Mouse (Mus musculus): Measurements from ENCODE around the gene Txndc2. TPM values are rescaled to one million over a fixed set of nuclear protein-coding genes. Genes with fewer than 3 reads are reported as not detected.

Gene Txndc2
- polyA plus RNA-seq, 1 experiment from 2014 or later: 0.09 TPM

DNA sequence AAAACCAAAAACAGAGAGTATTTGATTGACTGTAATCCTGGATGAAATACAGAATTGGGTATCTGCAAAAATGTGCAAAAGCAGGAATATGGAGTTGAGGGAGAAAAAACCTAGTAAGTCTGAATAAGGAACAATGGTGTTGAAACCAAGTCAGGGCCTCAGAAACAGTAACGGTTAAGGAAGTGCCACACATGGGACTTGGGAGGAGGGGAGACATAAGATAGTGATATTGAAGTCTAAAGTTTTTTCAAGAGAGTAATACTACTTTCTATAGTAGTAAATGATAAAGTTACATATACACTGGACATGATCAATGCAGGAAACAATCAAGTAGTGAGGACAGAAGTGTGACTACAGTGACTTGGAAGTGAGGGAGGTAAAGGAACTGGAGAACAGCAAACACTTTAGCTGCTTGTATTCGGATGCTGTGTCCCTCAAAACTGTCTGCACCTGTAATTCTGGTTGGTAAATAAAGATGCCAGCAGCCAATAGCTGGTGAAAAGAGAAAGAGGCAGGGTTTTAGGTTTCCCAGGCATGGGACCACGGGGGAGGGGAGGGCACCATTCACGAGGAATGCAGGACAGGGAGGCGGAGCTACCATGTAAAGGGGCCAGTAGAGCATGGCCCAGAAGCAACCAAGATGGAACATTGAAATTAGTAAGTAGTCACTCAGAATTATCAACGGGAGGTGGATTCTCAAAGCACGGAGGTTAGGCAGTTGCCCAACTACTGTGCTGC is 34.2 kb downstream of the Txndc2 start:
- H3K4me1 ChIP-seq: peaks cover 38% of the 10 kb centered on the region
- H3K4me2 ChIP-seq (replicated peaks): no peak overlapping the region
- H3K4me3 ChIP-seq: no peak overlapping the region
- H3K27me3 ChIP-seq: no peaks in the 10 kb centered on the region
- no peaks in the 10 kb centered on the region for H3K9me3 ChIP-seq
- no peak overlapping the region for H3K9ac ChIP-seq (replicated peaks)
- no peak overlapping the region for H3K27ac ChIP-seq (replicated peaks)
- WGBS: 52% methylated on average over 7 of the region's 7 CpGs
- no peaks in the 10 kb centered on the region for H3K36me3 ChIP-seq
- ATAC-seq (ENCODE audit: low FRiP score, low read depth): no peak

DNA sequence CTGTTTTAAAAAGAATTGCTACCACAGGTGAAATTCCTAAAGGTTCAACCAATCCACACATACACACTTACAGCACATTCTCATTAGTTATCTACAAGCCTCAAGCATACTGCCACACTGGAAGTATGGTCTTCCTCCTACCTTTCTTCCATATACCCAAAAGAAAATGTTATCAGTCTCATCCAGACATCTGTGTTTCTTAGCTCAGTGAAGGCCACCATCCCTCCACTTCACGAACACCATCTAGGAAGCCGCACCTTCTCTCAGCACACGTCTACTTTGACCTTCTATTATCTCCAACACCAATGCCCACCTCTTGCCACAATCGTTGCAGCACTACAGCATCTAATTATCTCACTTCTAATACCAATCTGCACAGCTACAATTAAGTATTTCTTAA is 36.0 kb downstream of the Txndc2 start:
- H3K27ac ChIP-seq (replicated peaks): no peak overlapping the region
- WGBS: 84% methylated on average over 4 of the region's 4 CpGs
- ATAC-seq (ENCODE audit: low FRiP score, low read depth): no peak

DNA sequence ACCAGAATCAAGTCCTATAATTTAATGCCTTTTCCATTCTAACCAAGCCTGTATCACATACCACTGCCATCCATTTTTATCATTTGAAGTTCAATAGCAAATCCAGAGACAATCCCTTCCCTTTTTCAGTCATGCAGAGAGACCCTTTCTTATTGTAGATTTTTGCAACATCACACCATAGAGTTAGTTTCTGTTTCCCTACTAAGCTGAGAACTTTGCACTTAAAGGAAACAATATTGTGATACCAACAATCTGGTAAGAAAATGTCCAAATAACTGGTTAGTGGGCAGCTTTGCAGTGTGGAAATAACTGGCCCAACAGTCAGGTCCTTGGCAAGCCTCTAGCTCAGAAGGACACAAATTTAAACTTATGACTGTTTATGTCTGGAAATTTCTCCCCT is 37.1 kb downstream of the Txndc2 start:
- Histone ChIP-seq H3K27ac (replicated peaks) (no peak overlapping the region), H3K27me3 (no peaks in the 10 kb centered on the region), H3K4me2 (replicated peaks) (no peak overlapping the region), H3K36me3 (no peaks in the 10 kb centered on the region), H3K4me3 (no peak overlapping the region), H3K9me3 (no peaks in the 10 kb centered on the region), H3K4me1 (peaks cover 29% of the 10 kb centered on the region), H3K9ac (replicated peaks) (no peak overlapping the region)
- no peak for ATAC-seq (ENCODE audit: low FRiP score, low read depth)

More for the DNA sequence above, 36.0 kb downstream of the Txndc2 start:
- Histone ChIP-seq H3K4me1 (peaks cover 30% of the 10 kb centered on the region), H3K9me3 (no peaks in the 10 kb centered on the region), H3K9ac (replicated peaks) (no peak overlapping the region), H3K27me3 (no peaks in the 10 kb centered on the region), H3K4me2 (replicated peaks) (no peak overlapping the region), H3K36me3 (no peaks in the 10 kb centered on the region), H3K4me3 (no peak overlapping the region)

DNA sequence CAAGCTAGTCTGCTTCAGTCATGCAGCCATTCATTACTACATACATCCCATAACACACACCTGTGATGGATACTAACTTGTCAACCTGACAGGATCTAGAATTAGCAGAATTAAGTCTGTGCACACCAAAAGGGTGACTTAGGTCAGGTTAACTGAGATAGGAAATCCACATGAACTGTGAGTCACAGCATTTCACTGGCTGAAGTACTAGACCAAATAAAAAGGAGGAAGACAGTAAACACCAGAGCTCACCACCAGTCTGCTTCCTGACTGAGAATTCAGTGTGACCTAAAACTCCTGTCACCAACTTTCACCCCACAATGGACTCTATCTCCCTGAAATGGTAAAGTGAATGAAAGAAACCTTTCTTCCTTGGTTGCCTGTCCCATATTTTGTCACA is 37.7 kb downstream of the Txndc2 start:
- no peaks in the 10 kb centered on the region for H3K9me3 ChIP-seq
- H3K4me3 ChIP-seq: no peak overlapping the region
- H3K36me3 ChIP-seq: no peaks in the 10 kb centered on the region
- no peaks in the 10 kb centered on the region for H3K27me3 ChIP-seq
- H3K27ac ChIP-seq (replicated peaks): no peak overlapping the region
- H3K4me1 ChIP-seq: peaks cover 24% of the 10 kb centered on the region
- no peak overlapping the region for H3K4me2 ChIP-seq (replicated peaks)
- H3K9ac ChIP-seq (replicated peaks): no peak overlapping the region
- no peak for ATAC-seq (ENCODE audit: low FRiP score, low read depth)

DNA sequence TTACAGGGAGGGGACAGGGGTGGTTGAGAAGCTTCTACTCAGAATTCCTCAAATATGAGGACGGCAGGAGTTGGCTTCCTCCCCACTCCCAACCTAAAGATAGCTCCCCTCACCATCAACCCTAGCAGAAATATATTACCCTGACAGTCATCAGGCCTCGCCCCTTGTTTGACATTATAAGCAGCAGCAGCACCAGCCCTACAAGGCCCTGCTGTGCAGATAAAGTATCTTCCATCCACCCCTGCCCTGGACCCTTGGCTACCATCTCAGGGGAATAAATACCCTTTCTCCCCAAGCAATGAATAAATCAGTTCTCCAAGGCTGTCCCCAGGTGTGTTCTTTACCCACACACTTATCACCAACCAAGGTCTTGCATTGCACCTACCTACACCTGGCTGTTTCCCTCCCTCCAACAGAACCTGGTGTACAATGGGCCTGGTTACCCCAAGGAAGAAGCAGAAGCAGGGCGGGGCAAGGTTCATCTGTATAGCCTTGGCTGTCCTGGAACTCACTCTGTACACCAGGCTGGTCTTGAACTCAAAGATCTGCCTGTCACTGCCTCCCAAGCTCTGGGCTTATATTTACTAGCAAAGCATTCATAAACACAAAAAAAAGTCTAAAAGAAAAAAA is 44.0 kb downstream of the Txndc2 start:
- H3K9ac ChIP-seq (replicated peaks): no peak overlapping the region
- no peak overlapping the region for H3K4me3 ChIP-seq
- H3K36me3 ChIP-seq: 0 out of 2 replicates have a peak, but pooled peaks cover 1% of the 10 kb centered on the region
- H3K4me1 ChIP-seq: peaks cover 11% of the 10 kb centered on the region
- ATAC-seq (ENCODE audit: low FRiP score, low read depth): no peak
- H3K27me3 ChIP-seq: no peaks in the 10 kb centered on the region
- no peak overlapping the region for H3K27ac ChIP-seq (replicated peaks)
- no peaks in the 10 kb centered on the region for H3K9me3 ChIP-seq
- WGBS: 90% methylated on average over 3 of the region's 3 CpGs
- H3K4me2 ChIP-seq (replicated peaks): no peak overlapping the region

DNA sequence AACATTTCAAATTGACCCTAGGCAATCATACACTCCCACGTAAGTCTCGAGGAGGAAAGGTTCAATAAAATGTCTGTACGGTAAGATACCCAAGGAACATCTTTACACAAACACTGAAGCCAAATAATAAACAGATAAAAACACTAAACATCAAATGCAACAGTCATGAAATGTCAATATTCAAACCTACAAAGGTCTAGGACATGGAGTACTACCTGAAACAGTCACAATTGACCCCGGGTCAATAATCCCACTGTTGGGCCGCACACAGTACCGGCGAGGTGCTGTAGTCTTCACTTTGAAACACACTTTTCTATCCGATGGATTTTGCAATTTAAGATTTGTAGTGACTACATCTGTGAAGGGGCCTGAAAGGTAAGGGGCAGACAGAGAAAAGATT is 47.3 kb downstream of the Txndc2 start:
- no peak for ATAC-seq (ENCODE audit: low FRiP score, low read depth)
- H3K4me1 ChIP-seq: peaks cover 8% of the 10 kb centered on the region; the same call in 1 of the 2 replicates
- WGBS: 92% methylated on average over 8 of the region's 8 CpGs
- peaks cover 13% of the 10 kb centered on the region; the same call in 1 of the 2 replicates for H3K36me3 ChIP-seq
- H3K9me3 ChIP-seq: no peaks in the 10 kb centered on the region
- no peak overlapping the region for H3K4me3 ChIP-seq
- no peak overlapping the region for H3K27ac ChIP-seq (replicated peaks)
- H3K4me2 ChIP-seq (replicated peaks): no peak overlapping the region
- H3K9ac ChIP-seq (replicated peaks): no peak overlapping the region
- no peaks in the 10 kb centered on the region for H3K27me3 ChIP-seq

Other genes starting within 250 kb of the Txndc2 start
- gene Tmem232, start 101.4 kb downstream of the Txndc2 start, polyA plus RNA-seq (2016; fragmentation: Nextera tagmentation; extraction: Ambion mirVana): 0.27 TPM in 1 of 2 replicates, not detected in the other
- 238 and 248 TPM in 2 replicates for gene Vapa, start 28.6 kb downstream of the Txndc2 start, polyA plus RNA-seq (2016; fragmentation: Nextera tagmentation; extraction: Ambion mirVana)
- gene Rab31, start 130.6 kb upstream of the Txndc2 start, polyA plus RNA-seq (2016; fragmentation: Nextera tagmentation; extraction: Ambion mirVana): 64.8 and 72.0 TPM in 2 replicates
- 54.9 and 63.7 TPM in 2 replicates for gene Ppp4r1, start 140.4 kb upstream of the Txndc2 start, polyA plus RNA-seq (2016; fragmentation: Nextera tagmentation; extraction: Ambion mirVana)
- gene Ralbp1, start 243.6 kb upstream of the Txndc2 start, polyA plus RNA-seq (2016; fragmentation: Nextera tagmentation; extraction: Ambion mirVana): 32.7 and 47.9 TPM in 2 replicates